Mouse (Mus musculus): ENCODE data around the gene Hist2h2bb.
"Not testable (repeated sequence)": the region's sequence is repeated elsewhere in the genome, so short reads cannot be mapped to it uniquely, and the experiment has no call there.

Gene Hist2h2bb

GRCm38 (mm10) chr3:96239949-96240798 lies 29.4 kb upstream of the Hist2h2bb start, which contains the start of gene Hist2h2aa2:
Hist2h2aa2 (minus strand) TSS chr3:96240276.
- DNase-seq (ENCODE audit: low spot score in 2 of 2) = peak; percentile 97

GRCm38 (mm10) chr3:96240799-96241197 lies 28.8 kb upstream of the Hist2h2bb start:
- DNase-seq (ENCODE audit: low spot score in 2 of 2) = no peak

DNA sequence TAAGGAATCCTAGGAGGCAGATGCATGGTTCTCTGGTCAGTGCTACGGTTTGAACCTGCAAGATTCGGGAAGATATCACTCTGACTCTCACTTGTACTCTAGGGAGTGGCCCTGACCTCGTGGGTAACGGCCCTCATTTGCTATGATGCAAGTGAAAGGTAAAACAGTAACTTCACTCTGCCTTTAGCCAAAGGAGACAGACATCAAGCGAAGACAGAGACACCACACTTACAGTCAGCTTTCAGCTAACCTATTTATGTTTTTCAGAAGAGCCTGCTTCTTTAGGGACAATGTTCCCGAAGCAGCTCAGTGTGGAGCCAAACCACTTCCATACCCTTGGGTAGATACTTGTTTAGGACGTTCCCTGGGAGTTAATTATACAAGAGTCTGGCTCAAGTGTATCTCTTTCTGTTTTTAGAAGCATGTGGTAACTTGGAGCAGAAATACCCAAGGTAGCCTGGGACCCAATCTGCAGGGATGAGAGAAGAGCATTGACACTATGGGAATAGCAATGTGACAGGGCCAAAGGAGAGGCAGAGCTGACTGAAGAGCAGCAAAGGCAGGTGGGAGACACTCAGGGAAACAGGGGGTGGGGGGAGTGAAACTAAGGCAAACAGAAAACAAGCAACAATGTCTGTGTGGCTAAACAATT lies 25.5 kb upstream of the Hist2h2bb start:
- DNase-seq (ENCODE audit: low spot score in 2 of 2) = no peak

DNA sequence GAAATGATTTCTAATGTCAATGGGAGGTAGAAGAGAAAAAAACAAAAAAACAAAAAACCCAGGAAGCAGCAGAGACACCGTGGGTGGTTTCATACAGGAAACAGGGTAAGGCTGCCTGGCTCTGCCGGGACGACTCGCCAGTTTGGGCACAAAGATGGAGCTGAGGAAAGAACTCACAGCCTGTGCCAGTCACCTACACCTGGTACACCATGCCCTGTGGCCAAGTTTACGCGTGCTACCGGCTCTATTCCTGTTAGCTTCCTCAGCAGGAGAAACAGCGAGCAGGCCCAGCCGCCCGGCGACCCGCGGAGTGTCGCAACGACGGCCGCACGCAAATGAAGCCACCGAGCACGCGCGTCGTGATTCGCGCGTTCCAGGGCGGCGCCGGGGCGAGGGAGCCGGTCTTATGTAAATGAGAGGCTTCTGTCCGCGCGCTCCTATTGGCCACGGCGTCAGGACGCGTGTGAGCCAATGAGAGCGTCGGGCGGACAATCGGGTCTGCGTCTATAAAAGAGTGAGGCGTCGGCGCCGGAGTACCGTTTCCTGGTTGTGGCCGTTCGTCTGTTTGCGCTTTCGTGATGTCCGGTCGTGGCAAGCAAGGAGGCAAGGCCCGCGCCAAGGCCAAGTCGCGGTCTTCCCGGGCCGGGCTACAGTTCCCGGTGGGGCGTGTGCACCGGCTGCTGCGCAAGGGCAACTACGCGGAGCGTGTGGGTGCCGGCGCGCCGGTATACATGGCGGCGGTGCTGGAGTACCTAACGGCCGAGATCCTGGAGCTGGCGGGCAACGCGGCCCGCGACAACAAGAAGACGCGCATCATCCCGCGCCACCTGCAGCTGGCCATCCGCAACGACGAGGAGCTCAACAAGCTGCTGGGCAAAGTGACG lies 24.3 kb upstream of the Hist2h2bb start, which contains the start of gene Hist2h2aa1:
Gene Hist2h2aa1, plus strand, starts transcription at position 495 of the 884 bp plus-strand sequence.
- DNase-seq (ENCODE audit: low spot score in 2 of 2) = peak; percentile 88 to 92

DNA sequence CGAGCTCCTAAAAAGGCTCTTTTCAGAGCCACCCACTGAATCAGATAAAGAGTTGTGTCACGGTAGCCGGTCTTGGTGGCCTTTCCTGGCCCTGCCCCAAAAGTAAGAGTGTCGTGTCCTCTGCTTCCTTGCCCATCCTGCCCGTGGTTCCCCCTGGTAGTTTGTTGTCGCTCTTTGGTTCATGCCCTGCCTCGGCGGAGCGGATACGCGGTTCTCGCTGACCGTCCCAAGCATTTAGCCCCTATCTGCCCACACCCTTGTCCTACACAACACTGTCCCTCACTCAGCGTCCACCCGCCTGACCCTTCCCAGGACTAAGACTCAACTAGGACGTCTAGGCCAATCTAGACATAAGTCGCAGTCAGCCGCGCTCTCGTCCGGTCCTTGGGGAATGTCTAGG lies 23.5 kb upstream of the Hist2h2bb start:
- not testable (repeated sequence) for DNase-seq (ENCODE audit: low spot score in 2 of 2)

DNA sequence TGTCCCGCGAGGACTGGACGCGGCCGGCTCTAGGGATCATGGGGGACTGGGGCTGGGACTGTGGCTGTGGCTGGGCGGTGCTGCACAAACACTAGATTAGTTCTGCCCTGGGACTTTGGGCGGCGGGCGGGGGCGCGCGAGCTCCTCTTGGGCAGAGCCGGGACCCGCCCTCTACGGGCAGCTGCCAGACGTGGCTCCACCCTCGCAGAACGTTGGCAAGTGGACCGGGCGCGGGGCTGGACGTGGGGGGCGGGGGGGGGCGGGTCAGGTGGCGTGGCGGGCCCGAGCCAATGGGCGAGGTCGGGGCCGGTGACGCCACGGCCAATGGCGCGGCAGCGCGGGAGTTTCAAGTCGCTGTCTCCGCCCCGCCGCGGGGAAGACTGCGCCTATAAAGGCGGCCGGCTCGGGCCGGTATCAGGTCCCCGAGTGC lies 23.1 kb upstream of the Hist2h2bb start, which contains the start of gene Hist2h3c1:
Gene Hist2h3c1, plus strand, starts transcription at position 259 of the 430 bp plus-strand sequence.
- not testable (repeated sequence) for DNase-seq (ENCODE audit: low spot score in 2 of 2)

- no peak for DNase-seq (ENCODE audit: low spot score in 2 of 2)
Measured at GRCm38 (mm10) chr3:96247356-96248140, 22.0 kb upstream of the Hist2h2bb start.

DNA sequence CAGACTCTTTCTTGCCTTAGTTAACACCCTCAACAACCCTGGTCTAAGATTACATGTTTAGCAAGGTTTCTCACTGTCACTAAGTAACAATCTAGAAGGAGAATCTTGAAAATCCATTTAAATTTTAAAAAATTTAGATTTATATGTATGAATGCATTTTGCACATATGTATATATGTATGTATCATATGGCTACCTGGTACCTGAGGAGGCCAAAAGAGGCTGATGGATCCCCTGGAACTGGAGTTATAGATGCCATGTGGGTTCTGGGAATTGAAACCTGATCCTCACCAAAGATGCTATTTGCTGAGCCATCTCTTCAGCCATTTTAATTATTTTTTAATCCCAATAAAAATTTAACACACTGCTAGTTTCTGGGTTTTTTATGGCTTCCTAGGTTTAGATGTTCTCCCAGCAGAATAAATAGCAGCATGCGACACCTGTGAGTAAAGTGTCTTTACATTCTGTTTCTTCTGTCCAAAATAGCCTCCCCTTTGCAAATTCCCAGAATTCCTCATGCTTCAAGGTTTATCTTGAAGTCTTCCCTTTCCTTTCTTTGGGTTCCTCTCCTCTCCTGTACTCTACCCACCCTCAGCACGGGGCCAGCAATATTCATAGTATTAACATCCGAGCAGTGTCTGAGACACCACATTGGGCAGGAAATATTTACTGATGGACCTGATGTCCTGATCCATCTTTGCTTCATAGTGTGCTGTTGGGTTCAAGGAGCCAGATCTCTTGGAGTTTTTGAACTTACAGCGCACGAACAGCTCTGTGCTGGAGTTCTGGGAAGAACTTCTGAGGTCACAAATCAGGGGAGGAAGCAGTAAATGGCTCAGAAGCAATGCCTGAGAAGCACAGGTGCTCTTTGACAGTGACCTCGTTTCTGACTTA lies 21.2 kb upstream of the Hist2h2bb start:
- DNase-seq (ENCODE audit: low spot score in 2 of 2) = no peak

GRCm38 (mm10) chr3:96249034-96249345 lies 20.6 kb upstream of the Hist2h2bb start:
- no peak for DNase-seq (ENCODE audit: low spot score in 2 of 2)

GRCm38 (mm10) chr3:96250890-96251289 lies 18.7 kb upstream of the Hist2h2bb start:
- DNase-seq (ENCODE audit: low spot score in 2 of 2) = no peak

DNA sequence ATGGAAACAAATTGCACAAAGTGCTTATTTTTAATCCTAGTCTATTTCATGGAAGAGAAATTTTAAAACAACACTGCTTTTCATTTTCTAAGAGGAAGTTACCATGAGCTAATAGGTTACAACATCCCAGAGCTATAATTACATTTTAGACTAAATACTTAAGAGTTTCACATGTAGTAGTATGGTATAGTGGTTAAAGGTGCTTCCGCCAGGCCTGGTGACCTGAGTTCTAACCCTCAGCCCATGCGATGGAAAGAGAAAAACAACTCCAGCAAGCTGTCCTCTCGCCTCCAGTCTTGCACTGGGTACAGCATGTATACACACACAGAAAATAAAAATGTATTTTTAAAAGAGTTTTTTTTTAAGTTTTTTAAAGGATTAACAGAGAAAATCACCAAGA lies 17.8 kb upstream of the Hist2h2bb start:
- no peak for DNase-seq (ENCODE audit: low spot score in 2 of 2)

GRCm38 (mm10) chr3:96254683-96255355 lies 14.7 kb upstream of the Hist2h2bb start:
- peak in 1 of 2 experiments; percentile 52 for DNase-seq (ENCODE audit: low spot score in 2 of 2)

DNA sequence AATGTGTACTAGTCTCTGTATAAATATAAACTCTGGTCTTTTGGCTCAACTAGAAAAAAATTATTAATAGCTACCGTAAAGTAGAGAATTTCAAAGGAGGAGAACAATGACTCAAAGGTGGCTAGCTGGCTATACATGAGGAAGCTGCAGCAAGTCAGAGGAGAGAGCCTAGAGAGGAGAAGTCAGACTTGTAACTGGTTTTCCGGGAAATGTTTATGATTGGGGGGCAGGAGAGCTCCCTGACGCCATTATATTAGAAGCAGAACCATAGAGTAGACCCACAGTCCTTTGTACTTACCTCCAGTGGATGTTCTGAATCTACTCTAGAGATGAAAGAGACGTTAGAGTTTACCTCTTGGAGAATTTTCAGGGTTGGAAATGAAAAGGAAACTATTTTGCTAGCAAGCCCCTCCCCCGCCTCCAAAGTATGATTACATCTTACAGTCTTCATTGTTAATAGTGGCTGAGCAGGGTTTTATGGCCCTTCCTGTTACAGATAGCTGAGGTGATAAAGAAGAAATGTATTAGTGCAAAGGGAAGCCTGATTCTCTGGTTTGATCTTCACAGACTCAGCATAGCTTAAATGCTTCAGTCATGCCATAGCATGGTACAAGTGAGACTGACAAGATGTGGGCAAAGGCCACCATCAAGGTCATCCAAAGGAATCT lies 13.5 kb upstream of the Hist2h2bb start:
- DNase-seq (ENCODE audit: low spot score in 2 of 2) = no peak

DNA sequence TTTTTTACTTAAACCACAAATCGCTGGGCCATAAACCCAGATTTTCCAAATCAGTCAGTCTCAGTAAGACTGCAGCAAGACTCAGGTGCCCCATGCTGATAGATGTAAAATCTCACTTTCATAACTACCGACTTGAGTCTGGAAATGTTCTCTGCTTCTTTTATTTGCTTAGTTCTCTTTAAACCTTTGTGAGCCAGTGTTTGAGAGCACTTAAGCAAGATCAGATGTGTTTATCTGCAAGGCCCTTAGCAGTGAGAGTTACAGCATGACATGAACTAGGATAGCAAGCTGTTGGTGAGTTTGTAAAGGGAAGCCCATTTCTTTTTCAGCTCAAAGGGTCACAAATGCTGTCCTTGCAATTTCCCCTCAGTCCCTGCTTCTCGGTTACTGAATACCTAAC lies 12.4 kb upstream of the Hist2h2bb start:
- DNase-seq (ENCODE audit: low spot score in 2 of 2) = no peak

- DNase-seq (ENCODE audit: low spot score in 2 of 2) = no peak
Measured at GRCm38 (mm10) chr3:96260220-96260619, 9.3 kb upstream of the Hist2h2bb start.

GRCm38 (mm10) chr3:96261623-96262022 lies 7.9 kb upstream of the Hist2h2bb start:
- no peak for DNase-seq (ENCODE audit: low spot score in 2 of 2)

DNA sequence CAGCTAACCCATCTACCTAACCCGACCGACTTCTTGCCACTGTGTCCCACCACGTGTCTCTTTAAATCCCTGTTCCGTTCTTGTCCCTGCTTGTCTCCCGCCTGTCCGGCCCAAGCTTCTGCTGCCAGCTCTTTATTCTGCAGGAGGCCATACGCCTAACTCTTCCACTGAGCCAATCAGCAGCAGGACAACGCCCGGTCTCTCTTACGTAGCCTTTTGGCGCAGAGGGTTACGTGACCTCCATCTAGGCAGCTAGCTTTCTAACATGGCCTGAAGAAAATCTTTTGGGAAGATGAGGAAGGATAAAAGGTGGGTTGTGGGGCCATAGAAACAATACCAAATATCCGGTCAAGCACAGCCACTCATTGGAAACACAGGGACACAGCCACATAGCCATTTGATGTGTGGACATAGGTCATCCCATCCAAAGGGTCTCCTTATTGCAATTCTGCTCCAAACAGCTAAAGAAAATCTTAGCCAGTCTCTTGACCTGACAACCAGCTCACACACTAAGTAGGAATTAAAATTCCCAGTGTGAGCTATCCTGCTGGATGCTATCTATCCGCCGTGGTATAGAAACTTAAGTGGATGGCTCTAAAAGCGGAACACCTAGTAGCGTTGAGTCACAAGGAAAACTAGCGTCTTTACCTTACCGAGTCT lies 7.2 kb upstream of the Hist2h2bb start:
- DNase-seq (ENCODE audit: low spot score in 2 of 2) = peak; percentile 87 to 93

GRCm38 (mm10) chr3:96262979-96263550 lies 6.5 kb upstream of the Hist2h2bb start, which contains the start of gene Hist2h4:
Hist2h4 (minus strand) TSS chr3:96263311.
- peak; percentile 97 to 98 for DNase-seq (ENCODE audit: low spot score in 2 of 2)
